Mouse (Mus musculus) myocyte (in vitro differentiated cells): ENCODE results near the gene Rragd.
"Not testable (repeated sequence)": the region's sequence is repeated elsewhere in the genome, so short reads cannot be mapped to it uniquely, and the experiment has no call there.

ENCODE experiments used
- E2F4 ChIP-seq: IDR thresholded peaks from one replicate; pipeline ENCODE4 v1.6.1; 2011; ENCODE audit warnings: mild to moderate bottlenecking, control low read depth, moderate library complexity; ENCODE audit not compliant: insufficient read depth
- MAX ChIP-seq: IDR thresholded peaks from one replicate; pipeline ENCODE4 v1.6.1; 2011; ENCODE audit warnings: low read depth, mild to moderate bottlenecking, control low read depth
- MYOD1 ChIP-seq, 3 experiments: IDR thresholded peaks; one replicate each; pipeline ENCODE4 v1.6.1; 2011; ENCODE audit warnings: control low read depth in 2 of 3, low read depth in 2 of 3, mild to moderate bottlenecking in 2 of 3, moderate library complexity in 1 of 3; ENCODE audit not compliant: insufficient read length in 2 of 3, control insufficient read depth in 1 of 3
- MYOG ChIP-seq, 3 experiments: IDR thresholded peaks; one replicate each; pipeline ENCODE4 v1.6.1; 2011; ENCODE audit warnings: control low read depth in 2 of 3, low read depth in 2 of 3, mild to moderate bottlenecking in 2 of 3; ENCODE audit not compliant: insufficient read length in 2 of 3, control insufficient read depth in 1 of 3, insufficient read depth in 1 of 3
- POLR2A ChIP-seq: IDR thresholded peaks from one replicate; pipeline ENCODE4 v1.6.1; 2011; ENCODE audit warnings: low read depth, mild to moderate bottlenecking, control low read depth, moderate library complexity; ENCODE audit not compliant: insufficient read length
- POLR2AphosphoS2 ChIP-seq: IDR thresholded peaks from one replicate; pipeline ENCODE4 v1.6.1; 2011; ENCODE audit warnings: low read depth, control low read depth; ENCODE audit not compliant: insufficient read length
- TCF12 ChIP-seq: IDR thresholded peaks from one replicate; pipeline ENCODE4 v1.6.1; 2011; ENCODE audit warnings: mild to moderate bottlenecking, control low read depth; ENCODE audit not compliant: poor library complexity, insufficient read depth, severe bottlenecking
- USF1 ChIP-seq: IDR thresholded peaks from one replicate; pipeline ENCODE4 v1.6.1; 2011; ENCODE audit warnings: low read depth, mild to moderate bottlenecking, control low read depth, moderate library complexity

- not testable (repeated sequence) for TF ChIP-seq POLR2A; MAX; TCF12; USF1; MYOD1 (IDR thresholded peaks at IDR 0.05; ENCODE audit: control insufficient read depth in 1 of 3, insufficient read length in 2 of 3, low read depth in 2 of 3); E2F4; MYOG (IDR thresholded peaks at IDR 0.05; ENCODE audit: control insufficient read depth in 1 of 3, insufficient read depth in 1 of 3, insufficient read length in 2 of 3, low read depth in 2 of 3); POLR2AphosphoS2
Measured at GRCm38 (mm10) chr4:33005595-33006470, 23.0 kb downstream of the Rragd start.
